Mouse (Mus musculus) cortical plate, adult 2 months (tissue): ENCODE measurements at regions not wholly inside any gene's neighbourhood (a gene's known extent, or its start where the extent isn't known, plus 50 kb on each side); places are given as distances from the start of the nearest gene placed in this dataset.

Experiments
- CTCF ChIP-seq: fragments of 200-500 bp; IDR thresholded peaks from 2 replicates; pipeline ENCODE4 v1.5.1; 2011; ENCODE audit warnings: mild to moderate bottlenecking, control low read depth, low read length; ENCODE audit not compliant: insufficient read depth; ENCODE audit errors: extremely low read depth
- POLR2A ChIP-seq: fragments of 200-500 bp; IDR thresholded peaks from 2 replicates; pipeline ENCODE4 v1.6.1; 2011; ENCODE audit warnings: mild to moderate bottlenecking, low read length, control low read depth; ENCODE audit not compliant: insufficient read depth; ENCODE audit errors: extremely low read depth

DNA sequence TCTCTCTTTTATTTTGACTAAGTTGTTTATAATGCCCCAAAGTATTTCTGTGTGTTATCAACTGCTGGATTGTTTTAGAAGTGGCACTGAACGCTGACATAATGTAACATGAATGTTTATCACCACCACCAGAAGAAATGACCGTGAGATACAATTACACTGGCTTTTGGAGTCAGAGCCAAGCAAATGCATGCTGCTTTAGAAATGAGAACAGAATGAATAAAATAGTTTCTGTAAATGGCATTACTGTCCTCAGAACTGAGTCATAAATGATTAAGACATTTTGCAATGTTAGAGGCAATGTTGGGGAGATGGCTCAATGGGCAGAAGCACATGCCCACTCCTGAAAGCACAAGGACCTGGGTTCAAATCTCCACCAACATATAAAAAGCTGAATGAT lies 88.7 kb downstream of the Axin2 start:
- TF ChIP-seq CTCF (no peak), POLR2A (no peak)
